Mouse (Mus musculus) olfactory bulb, adult 2 months (tissue): Measurements from ENCODE around the gene Rpl10-ps3.

ENCODE experiments used
- CTCF ChIP-seq: fragments of 200-500 bp; IDR thresholded peaks from 2 replicates; pipeline ENCODE4 v1.5.1; 2012; ENCODE audit warnings: low read depth, mild to moderate bottlenecking, low read length, moderate library complexity; ENCODE audit not compliant: insufficient read depth
- POLR2A ChIP-seq: fragments of 200-500 bp; IDR thresholded peaks from 2 replicates; pipeline ENCODE4 v1.6.1; 2012; ENCODE audit warnings: mild to moderate bottlenecking, low read depth, low read length, moderate library complexity; ENCODE audit not compliant: insufficient read depth

DNA sequence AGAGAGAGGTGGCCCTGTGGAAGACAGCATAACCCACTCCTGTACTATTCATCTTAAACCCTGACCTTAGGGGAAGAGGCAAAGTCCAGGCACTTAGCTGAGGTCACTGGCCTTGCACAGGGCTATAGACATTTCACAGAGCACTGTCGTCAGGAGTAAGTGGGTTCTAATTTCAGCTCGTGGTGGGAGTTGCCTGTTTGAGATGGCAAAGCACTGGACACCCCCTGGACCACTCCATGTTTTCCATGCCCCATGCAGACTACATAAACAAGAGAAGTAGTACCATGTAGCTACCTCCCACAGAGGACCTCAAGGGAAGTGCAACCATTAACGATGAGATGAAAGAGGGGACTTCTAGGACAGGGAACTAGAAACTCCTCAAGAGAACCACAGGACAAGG, 29.1 kb downstream of the Rpl10-ps3 start:
- TF ChIP-seq CTCF, result no peak
- TF ChIP-seq POLR2A, result no peak
